Mouse (Mus musculus): ENCODE data around the gene Tle3.

GRCm38 (mm10) chr9:61395071-61395470, 22.9 kb downstream of the Tle3 start:
- no peak for TF ChIP-seq CTCF (IDR thresholded peaks at IDR 0.05; ENCODE audit: low read depth)
- no peak for TF ChIP-seq EP300 (optimal IDR thresholded peaks at IDR 0.05)
